Mouse (Mus musculus): ENCODE measurements around the gene Slc25a11. TPM values are rescaled to one million over a fixed set of nuclear protein-coding genes. Genes with fewer than 3 reads are reported as not detected.

Gene Slc25a11
- polyA plus RNA-seq, 1 experiment from 2014 or later: 169 TPM

DNA sequence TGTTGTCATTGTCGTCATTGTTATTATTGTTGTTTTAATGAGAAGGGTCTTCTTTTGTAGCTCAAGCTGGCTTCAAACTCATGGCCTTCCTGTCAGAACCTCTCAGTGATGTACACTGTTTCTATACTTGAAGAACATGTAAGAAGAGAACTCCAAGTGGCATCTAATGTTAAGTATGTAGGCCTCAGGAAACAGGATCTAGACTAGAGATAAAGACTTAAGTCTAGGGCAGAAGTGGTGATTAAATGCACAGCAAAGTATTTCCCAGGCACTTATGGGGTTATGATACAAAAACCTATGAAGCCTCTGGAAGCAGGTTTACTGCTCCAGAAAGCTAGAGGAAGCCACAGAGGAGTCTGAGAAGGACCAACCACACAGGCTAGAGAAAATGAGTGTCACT lies 9.0 kb downstream of the Slc25a11 start:
- H3K36me3 ChIP-seq (ENCODE audit: control insufficient read depth, insufficient read depth, low read length): no peaks in the 10 kb centered on the region
- no peak overlapping the region for H3K27ac ChIP-seq (ENCODE audit: low read length)
- no peak for ATAC-seq (ENCODE audit: insufficient read depth, low FRiP score)
- no peak overlapping the region for H3K9ac ChIP-seq (ENCODE audit: low read length)
- no peaks in the 10 kb centered on the region for H3K4me1 ChIP-seq (ENCODE audit: control insufficient read depth, insufficient read depth, low read length)
- H3K4me3 ChIP-seq (replicated peaks; ENCODE audit: low read length): no peak overlapping the region
- no peaks in the 10 kb centered on the region for H3K27me3 ChIP-seq (ENCODE audit: control insufficient read depth, insufficient read depth, low read length)
- H3K9me3 ChIP-seq (replicated peaks; ENCODE audit: control insufficient read depth, low read length): no peaks in the 10 kb centered on the region
- no peak overlapping the region for H3K4me2 ChIP-seq (ENCODE audit: low read depth, low read length)
- 80% methylated on average over 1 of the region's 1 CpGs for WGBS

DNA sequence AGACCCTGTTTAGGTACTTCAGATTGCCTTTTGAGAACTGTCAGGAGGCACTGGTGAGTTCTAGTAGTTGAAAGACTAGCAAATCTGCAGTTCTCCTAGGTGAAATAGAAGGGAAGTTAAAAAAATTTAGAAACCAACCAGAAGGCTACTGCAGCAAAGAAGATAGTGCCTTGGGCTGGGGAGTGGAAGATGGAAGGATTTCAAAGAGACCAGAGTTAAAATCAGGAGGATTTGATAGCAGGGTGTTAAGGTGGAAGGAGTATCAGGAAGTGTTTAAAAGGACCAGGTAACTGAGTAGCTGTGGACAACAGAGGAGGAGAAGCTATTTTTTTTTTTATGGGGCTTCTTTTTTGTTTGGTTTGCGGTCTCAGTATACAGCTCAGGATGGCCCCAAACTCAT lies 9.5 kb downstream of the Slc25a11 start:
- Histone ChIP-seq H3K27me3 (ENCODE audit: control insufficient read depth, insufficient read depth, low read length) (no peaks in the 10 kb centered on the region), H3K9me3 (replicated peaks; ENCODE audit: control insufficient read depth, low read length) (no peaks in the 10 kb centered on the region), H3K4me3 (replicated peaks; ENCODE audit: low read length) (no peak overlapping the region), H3K9ac (ENCODE audit: low read length) (no peak overlapping the region), H3K4me2 (ENCODE audit: low read depth, low read length) (no peak overlapping the region), H3K36me3 (ENCODE audit: control insufficient read depth, insufficient read depth, low read length) (no peaks in the 10 kb centered on the region), H3K27ac (ENCODE audit: low read length) (no peak overlapping the region), H3K4me1 (ENCODE audit: control insufficient read depth, insufficient read depth, low read length) (no peaks in the 10 kb centered on the region)
- 100% methylated on average over 1 of the region's 1 CpGs for WGBS
- ATAC-seq (ENCODE audit: insufficient read depth, low FRiP score): no peak

DNA sequence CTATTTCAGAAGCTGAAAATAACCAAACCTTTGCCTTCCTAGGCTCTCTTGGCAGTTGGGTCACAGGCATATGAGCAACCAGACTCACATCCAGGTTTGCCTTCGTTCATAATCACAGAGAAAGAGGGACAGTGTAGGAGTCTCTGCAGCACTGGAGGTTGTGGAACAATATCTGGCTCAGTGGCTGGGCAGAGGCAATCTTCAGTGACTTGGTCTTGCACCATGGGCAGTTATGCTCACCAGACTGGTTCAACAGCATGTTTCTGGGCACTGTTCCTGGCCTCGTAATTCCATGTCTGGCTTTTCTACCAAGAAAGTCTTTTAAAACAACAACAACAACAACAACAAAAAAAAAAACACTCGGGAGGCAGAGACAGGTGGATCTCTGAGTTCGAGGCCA lies 11.7 kb downstream of the Slc25a11 start:
- Histone ChIP-seq H3K36me3 (ENCODE audit: control insufficient read depth, insufficient read depth, low read length) (no peaks in the 10 kb centered on the region), H3K9ac (ENCODE audit: low read length) (no peak overlapping the region), H3K27me3 (ENCODE audit: control insufficient read depth, insufficient read depth, low read length) (no peaks in the 10 kb centered on the region), H3K4me3 (replicated peaks; ENCODE audit: low read length) (no peak overlapping the region), H3K4me2 (ENCODE audit: low read depth, low read length) (no peak overlapping the region), H3K9me3 (replicated peaks; ENCODE audit: control insufficient read depth, low read length) (no peaks in the 10 kb centered on the region), H3K27ac (ENCODE audit: low read length) (no peak overlapping the region), H3K4me1 (ENCODE audit: control insufficient read depth, insufficient read depth, low read length) (no peaks in the 10 kb centered on the region)
- ATAC-seq (ENCODE audit: insufficient read depth, low FRiP score): no peak
- 75% methylated on average over 4 of the region's 4 CpGs for WGBS

DNA sequence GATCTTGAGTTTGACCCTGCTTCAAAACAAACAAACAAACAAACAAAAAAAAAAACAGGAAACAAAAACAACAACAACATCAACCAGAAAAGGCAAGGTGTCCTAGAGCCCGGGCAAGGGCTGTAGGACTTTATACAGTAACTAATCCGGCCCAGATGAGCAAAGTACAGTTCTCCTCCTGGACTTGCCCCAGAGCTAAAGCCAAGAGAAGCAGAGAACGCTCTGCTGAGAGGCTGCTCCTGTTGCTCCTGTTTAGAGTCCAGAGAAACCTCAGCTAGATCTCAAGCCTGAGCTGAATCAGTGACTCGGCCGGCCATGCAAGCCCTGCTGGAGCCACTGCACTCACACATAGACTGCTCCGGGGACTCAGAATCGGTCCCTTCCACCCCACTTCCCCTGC lies 17.1 kb downstream of the Slc25a11 start:
- Histone ChIP-seq H3K9ac (ENCODE audit: low read length) (no peak overlapping the region), H3K4me1 (ENCODE audit: control insufficient read depth, insufficient read depth, low read length) (no peaks in the 10 kb centered on the region), H3K36me3 (ENCODE audit: control insufficient read depth, insufficient read depth, low read length) (no peaks in the 10 kb centered on the region), H3K9me3 (replicated peaks; ENCODE audit: control insufficient read depth, low read length) (no peaks in the 10 kb centered on the region), H3K27me3 (ENCODE audit: control insufficient read depth, insufficient read depth, low read length) (no peaks in the 10 kb centered on the region), H3K4me2 (ENCODE audit: low read depth, low read length) (no peak overlapping the region), H3K4me3 (replicated peaks; ENCODE audit: low read length) (no peak overlapping the region), H3K27ac (ENCODE audit: low read length) (no peak overlapping the region)
- 75% methylated on average over 7 of the region's 7 CpGs for WGBS
- no peak for ATAC-seq (ENCODE audit: insufficient read depth, low FRiP score)

DNA sequence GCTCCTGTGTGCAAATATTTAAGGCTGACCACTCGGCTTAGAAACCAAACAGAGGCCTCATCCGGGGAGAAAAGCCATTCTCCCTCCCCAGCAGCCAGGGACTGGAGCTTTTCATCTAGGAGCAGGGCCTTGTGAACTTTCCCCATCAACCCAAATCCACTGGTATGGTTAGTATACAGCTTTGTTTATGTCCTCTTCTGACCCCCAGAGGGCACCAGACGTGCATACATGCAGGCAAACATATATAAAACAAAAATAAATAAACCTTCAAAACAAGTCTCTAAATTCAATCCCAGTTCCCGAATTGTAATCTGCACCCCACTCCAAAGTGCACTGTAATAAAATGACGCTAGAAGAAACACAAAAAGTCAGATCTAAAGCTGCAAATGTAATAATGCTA lies 17.7 kb downstream of the Slc25a11 start:
- Histone ChIP-seq H3K36me3 (ENCODE audit: control insufficient read depth, insufficient read depth, low read length) (no peaks in the 10 kb centered on the region), H3K4me3 (replicated peaks; ENCODE audit: low read length) (no peak overlapping the region), H3K27ac (ENCODE audit: low read length) (no peak overlapping the region), H3K4me1 (ENCODE audit: control insufficient read depth, insufficient read depth, low read length) (no peaks in the 10 kb centered on the region), H3K27me3 (ENCODE audit: control insufficient read depth, insufficient read depth, low read length) (no peaks in the 10 kb centered on the region), H3K4me2 (ENCODE audit: low read depth, low read length) (no peak overlapping the region), H3K9me3 (replicated peaks; ENCODE audit: control insufficient read depth, low read length) (no peaks in the 10 kb centered on the region), H3K9ac (ENCODE audit: low read length) (no peak overlapping the region)
- 40% methylated on average over 5 of the region's 5 CpGs for WGBS
- no peak for ATAC-seq (ENCODE audit: insufficient read depth, low FRiP score)

DNA sequence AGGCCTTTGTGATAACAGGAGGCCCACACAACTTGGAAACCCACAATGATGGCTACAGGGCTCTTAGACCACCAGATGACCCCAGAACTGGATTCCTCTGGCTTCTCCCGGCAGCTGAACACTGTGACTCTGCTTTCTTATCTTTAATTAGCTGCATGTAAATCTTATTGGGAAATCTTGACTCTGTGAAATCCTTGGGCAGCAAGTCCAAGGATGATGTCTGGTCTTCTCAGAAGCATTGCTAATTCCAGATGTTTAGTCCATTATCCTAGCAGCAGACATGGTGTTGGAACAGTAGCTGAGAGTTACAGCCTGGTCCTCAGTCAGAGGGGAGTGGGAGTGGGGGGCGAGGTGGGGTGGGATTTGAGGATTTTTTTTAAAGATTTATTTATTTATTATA lies 18.8 kb downstream of the Slc25a11 start:
- no peaks in the 10 kb centered on the region for H3K4me1 ChIP-seq (ENCODE audit: control insufficient read depth, insufficient read depth, low read length)
- no peak for ATAC-seq (ENCODE audit: insufficient read depth, low FRiP score)

DNA sequence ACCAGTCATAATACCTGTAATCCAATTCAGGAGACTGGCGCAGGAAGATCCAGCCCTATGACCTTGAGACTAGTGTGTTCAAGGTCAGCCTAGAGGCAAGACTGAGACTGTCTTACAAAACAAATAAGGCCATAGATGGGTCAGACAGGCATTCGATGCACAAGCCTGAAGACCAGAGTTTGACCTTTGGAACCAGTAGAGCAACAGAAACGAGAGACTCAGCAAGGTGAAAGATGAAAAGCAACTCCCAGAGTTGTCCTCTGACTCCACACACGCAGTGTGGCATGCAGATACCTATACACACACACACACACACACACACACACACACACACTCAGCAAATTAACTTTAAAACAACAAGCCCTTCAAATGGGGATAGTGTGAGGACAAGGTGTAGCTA lies 20.4 kb downstream of the Slc25a11 start:
- no peak overlapping the region for H3K4me3 ChIP-seq (replicated peaks; ENCODE audit: low read length)
- H3K27me3 ChIP-seq (ENCODE audit: control insufficient read depth, insufficient read depth, low read length): no peaks in the 10 kb centered on the region
- ATAC-seq (ENCODE audit: insufficient read depth, low FRiP score): no peak
- 0 out of 2 replicates have a peak, but pooled peaks cover 5% of the 10 kb centered on the region for H3K4me1 ChIP-seq (ENCODE audit: control insufficient read depth, insufficient read depth, low read length)
- H3K36me3 ChIP-seq (ENCODE audit: control insufficient read depth, insufficient read depth, low read length): no peaks in the 10 kb centered on the region
- no peak overlapping the region for H3K27ac ChIP-seq (ENCODE audit: low read length)
- WGBS: 55% methylated on average over 4 of the region's 4 CpGs
- H3K9ac ChIP-seq (ENCODE audit: low read length): no peak overlapping the region
- no peaks in the 10 kb centered on the region for H3K9me3 ChIP-seq (replicated peaks; ENCODE audit: control insufficient read depth, low read length)
- no peak overlapping the region for H3K4me2 ChIP-seq (ENCODE audit: low read depth, low read length)

More for the DNA sequence above, 18.8 kb downstream of the Slc25a11 start:
- WGBS: 72% methylated on average over 2 of the region's 2 CpGs
- Histone ChIP-seq H3K27ac (ENCODE audit: low read length) (no peak overlapping the region), H3K36me3 (ENCODE audit: control insufficient read depth, insufficient read depth, low read length) (no peaks in the 10 kb centered on the region), H3K27me3 (ENCODE audit: control insufficient read depth, insufficient read depth, low read length) (no peaks in the 10 kb centered on the region), H3K9me3 (replicated peaks; ENCODE audit: control insufficient read depth, low read length) (no peaks in the 10 kb centered on the region), H3K9ac (ENCODE audit: low read length) (no peak overlapping the region), H3K4me2 (ENCODE audit: low read depth, low read length) (no peak overlapping the region), H3K4me3 (replicated peaks; ENCODE audit: low read length) (no peak overlapping the region)

DNA sequence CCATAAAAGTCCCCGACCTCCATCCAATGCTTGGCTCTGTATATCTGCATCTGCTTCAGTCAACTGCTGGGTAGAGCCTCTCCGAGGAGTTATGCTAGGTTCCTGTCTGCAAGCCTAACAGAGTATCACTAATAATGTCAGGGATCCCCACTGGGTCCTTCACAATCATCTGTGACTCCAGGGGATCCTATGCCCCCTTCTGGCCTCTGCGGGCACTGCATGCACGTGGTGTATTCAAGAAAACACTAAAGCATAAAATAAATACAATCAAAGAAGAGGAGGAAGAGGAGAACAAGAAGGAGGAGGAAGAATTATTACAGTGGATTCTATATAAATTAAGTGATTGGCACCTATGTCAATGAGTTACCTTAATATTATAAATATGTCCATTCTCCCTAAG lies 21.8 kb downstream of the Slc25a11 start:
- WGBS: 42% methylated on average over 4 of the region's 4 CpGs
- Histone ChIP-seq H3K4me3 (replicated peaks; ENCODE audit: low read length) (no peak overlapping the region), H3K9ac (ENCODE audit: low read length) (no peak overlapping the region), H3K4me1 (ENCODE audit: control insufficient read depth, insufficient read depth, low read length) (peaks cover 8% of the 10 kb centered on the region; the same call in 1 of the 2 replicates), H3K9me3 (replicated peaks; ENCODE audit: control insufficient read depth, low read length) (no peaks in the 10 kb centered on the region), H3K27me3 (ENCODE audit: control insufficient read depth, insufficient read depth, low read length) (no peaks in the 10 kb centered on the region), H3K27ac (ENCODE audit: low read length) (no peak overlapping the region), H3K4me2 (ENCODE audit: low read depth, low read length) (no peak overlapping the region), H3K36me3 (ENCODE audit: control insufficient read depth, insufficient read depth, low read length) (no peaks in the 10 kb centered on the region)
- no peak for ATAC-seq (ENCODE audit: insufficient read depth, low FRiP score)

DNA sequence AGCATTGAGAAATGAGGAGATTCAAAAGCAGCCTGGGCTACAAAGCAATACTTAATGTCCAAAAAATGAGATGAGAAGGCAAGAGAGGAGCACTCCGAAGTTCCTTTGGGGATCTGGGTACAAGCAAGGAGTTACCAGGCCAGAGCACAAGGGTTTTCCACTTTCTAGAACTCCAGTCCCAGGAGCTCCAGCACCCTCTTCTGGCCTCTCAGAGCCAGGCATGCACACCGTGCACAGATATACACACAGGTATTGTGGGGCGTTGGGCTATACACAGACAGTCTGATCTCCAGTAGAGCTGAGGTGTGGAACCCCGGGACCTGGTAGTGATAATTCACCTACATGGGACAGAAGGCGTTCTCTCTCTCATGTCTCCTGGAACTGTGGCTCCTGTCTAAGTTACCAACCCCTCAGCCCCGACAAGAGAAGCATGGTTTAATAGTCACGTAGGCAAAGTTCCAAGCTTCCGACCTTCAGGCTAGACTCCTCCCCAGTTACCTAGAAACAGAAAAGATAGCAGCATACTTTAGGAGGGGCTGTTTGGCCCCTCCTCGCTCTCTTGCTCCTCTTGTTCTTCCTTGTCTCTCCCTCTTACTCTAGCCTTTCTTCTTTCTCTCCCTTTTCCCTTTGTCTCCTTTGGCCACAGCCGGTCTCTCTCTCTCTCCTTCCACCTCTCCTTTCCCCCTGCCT lies 24.1 kb downstream of the Slc25a11 start:
- Histone ChIP-seq H3K9ac (ENCODE audit: low read length) (no peak overlapping the region), H3K4me2 (ENCODE audit: low read depth, low read length) (no peak overlapping the region), H3K27ac (ENCODE audit: low read length) (no peak overlapping the region), H3K36me3 (ENCODE audit: control insufficient read depth, insufficient read depth, low read length) (no peaks in the 10 kb centered on the region), H3K9me3 (replicated peaks; ENCODE audit: control insufficient read depth, low read length) (no peaks in the 10 kb centered on the region), H3K4me1 (ENCODE audit: control insufficient read depth, insufficient read depth, low read length) (peaks cover 8% of the 10 kb centered on the region; the same call in 1 of the 2 replicates), H3K27me3 (ENCODE audit: control insufficient read depth, insufficient read depth, low read length) (no peaks in the 10 kb centered on the region), H3K4me3 (replicated peaks; ENCODE audit: low read length) (no peak overlapping the region)
- no peak for ATAC-seq (ENCODE audit: insufficient read depth, low FRiP score)
- 68% methylated on average over 10 of the region's 10 CpGs for WGBS

Measured in stomach, embryonic 16.5 days (tissue).